Mouse (Mus musculus) embryonic fibroblast, embryonic 13.5 days (primary cell): Measurements from ENCODE around the gene Nudt22.

Source experiments
- CTCF ChIP-seq: IDR thresholded peaks from 2 replicates; pipeline ENCODE4 v1.5.1; 2011; ENCODE audit warnings: mild to moderate bottlenecking, control low read depth, low read length, moderate library complexity, borderline replicate concordance; ENCODE audit not compliant: insufficient read depth
- POLR2A ChIP-seq: IDR thresholded peaks from 2 replicates; pipeline ENCODE4 v1.6.1; 2011; ENCODE audit warnings: low read depth, mild to moderate bottlenecking, control low read depth, low read length, moderate library complexity

DNA sequence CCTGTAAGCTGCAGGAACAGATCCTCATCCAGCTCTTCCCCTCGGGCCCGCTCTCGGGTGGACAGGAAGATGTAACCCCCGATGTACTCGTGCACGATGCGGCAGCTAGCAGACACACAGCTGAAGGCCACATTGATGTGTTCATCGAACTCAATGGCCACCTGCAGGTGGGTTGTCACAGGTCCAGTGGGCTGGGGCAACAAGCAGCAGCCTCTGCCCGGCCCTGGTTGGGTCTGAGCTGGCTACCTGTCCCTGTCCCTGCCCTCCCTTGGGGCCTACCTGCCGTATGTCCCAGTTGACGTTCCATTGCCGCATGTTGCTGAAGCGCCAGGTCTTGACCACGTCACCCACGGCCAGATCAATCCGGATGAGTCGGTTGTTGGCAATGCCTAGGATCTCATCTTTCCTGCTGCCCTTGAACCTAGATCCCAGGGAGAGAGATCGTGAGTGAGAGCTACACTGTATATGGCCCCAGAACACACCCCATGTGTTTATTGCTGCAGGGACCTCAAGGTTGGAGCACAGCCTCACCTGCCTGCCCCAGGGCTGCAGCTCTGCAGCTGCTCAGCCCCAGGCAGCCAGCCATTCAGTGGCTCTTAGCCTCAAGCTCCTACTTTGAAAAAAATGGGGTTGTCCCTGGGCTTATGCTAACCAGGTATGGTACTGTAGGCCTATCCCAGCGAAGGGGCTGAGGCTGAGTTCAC lies 3.6 kb upstream of the Nudt22 start:
- TF ChIP-seq CTCF = no peak
- no peak for TF ChIP-seq POLR2A
